Mouse (Mus musculus): Measurements from ENCODE around the gene Ppp2r2c.
A peak's percentile ranks its signal among the peaks of the same experiment; 100 is the strongest.

The Ppp2r2c gene

GRCm38 (mm10) chr5:36885595-36885994 lies 17.3 kb downstream of the Ppp2r2c start:
- Histone ChIP-seq H3K27me3 (ENCODE audit: control insufficient read depth, insufficient read depth, low read length, poor library complexity, severe bottlenecking) (no peaks in the 10 kb centered on the region), H3K36me3 (ENCODE audit: control insufficient read depth, insufficient read depth, low read length, poor library complexity, severe bottlenecking) (no peaks in the 10 kb centered on the region)
- no peak for DNase-seq (ENCODE audit: low read depth, low spot score)

- no peaks in the 10 kb centered on the region for H3K36me3 ChIP-seq (ENCODE audit: control insufficient read depth, insufficient read depth, low read length, poor library complexity, severe bottlenecking)
- no peaks in the 10 kb centered on the region for H3K27me3 ChIP-seq (ENCODE audit: control insufficient read depth, insufficient read depth, low read length, poor library complexity, severe bottlenecking)
- no peak for DNase-seq (ENCODE audit: low read depth, low spot score)
These were observed 18.0 kb downstream of the Ppp2r2c start for GRCm38 (mm10) chr5:36886298-36886697.

DNA sequence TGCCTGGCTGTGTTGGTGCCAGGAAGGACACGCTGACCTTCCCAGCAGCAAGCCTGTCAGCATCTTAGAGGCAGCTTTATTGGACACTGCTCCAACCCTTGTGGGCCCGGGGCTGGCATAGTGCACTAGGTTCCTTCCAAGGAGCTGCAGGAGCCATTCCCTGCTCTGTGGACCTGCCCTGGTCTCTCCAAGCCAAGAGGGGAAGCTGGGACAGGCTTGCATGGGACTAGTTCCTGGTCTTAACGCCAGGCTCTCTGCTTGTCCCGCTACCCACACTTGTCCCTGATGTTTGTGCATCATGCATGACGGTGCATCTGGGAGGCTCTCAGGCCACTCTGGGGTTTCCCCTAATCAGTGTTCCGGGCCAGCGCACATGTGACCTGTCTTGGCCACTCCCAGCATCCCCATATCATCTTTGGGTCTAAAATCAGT lies 18.6 kb downstream of the Ppp2r2c start:
- Histone ChIP-seq H3K36me3 (ENCODE audit: control insufficient read depth, insufficient read depth, low read length, poor library complexity, severe bottlenecking) (no peaks in the 10 kb centered on the region), H3K27me3 (ENCODE audit: control insufficient read depth, insufficient read depth, low read length, poor library complexity, severe bottlenecking) (no peaks in the 10 kb centered on the region)
- peak; percentile 1 for DNase-seq (ENCODE audit: low read depth, low spot score)

DNA sequence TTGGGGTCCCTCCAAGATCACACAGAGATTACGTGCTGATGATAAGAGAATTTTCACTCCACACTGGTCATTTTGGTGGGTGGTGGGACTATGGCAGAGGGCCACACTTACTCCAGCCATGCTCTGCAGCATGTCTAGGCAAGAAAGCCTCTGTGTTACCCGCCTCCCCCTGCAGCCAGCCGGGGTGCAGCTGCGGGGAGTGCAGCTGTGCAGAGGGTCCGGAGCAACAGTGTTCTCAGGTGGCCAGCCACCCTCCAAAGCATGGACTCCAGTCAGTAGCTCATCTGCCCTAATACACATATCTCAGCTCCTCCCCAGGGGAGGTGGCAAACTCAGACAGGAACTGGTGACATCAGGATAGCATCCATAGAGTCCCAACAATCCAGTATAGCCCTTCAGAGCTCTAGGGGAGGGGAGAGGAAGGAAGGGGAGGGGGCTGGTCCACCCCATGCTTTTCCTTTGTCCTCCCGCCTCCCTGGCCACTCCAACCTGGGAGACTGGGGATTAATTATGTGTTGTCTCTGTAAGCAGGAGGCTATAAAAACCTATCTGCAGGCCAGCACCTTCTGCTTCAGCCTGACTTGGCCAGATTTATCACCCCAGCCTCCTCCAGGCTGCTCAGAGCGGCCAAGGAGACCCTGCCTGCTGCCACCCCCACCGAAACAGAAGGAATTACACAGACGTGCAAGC lies 19.1 kb downstream of the Ppp2r2c start:
- Histone ChIP-seq H3K36me3 (ENCODE audit: control insufficient read depth, insufficient read depth, low read length, poor library complexity, severe bottlenecking) (no peaks in the 10 kb centered on the region), H3K27me3 (ENCODE audit: control insufficient read depth, insufficient read depth, low read length, poor library complexity, severe bottlenecking) (no peaks in the 10 kb centered on the region)
- DNase-seq (ENCODE audit: low read depth, low spot score), result no peak

GRCm38 (mm10) chr5:36888501-36888900 lies 20.2 kb downstream of the Ppp2r2c start:
- H3K36me3 ChIP-seq (ENCODE audit: control insufficient read depth, insufficient read depth, low read length, poor library complexity, severe bottlenecking), result no peaks in the 10 kb centered on the region
- DNase-seq (ENCODE audit: low read depth, low spot score), result no peak
- H3K27me3 ChIP-seq (ENCODE audit: control insufficient read depth, insufficient read depth, low read length, poor library complexity, severe bottlenecking), result no peaks in the 10 kb centered on the region

GRCm38 (mm10) chr5:36888911-36889310 lies 20.6 kb downstream of the Ppp2r2c start:
- no peak for DNase-seq (ENCODE audit: low read depth, low spot score)
- Histone ChIP-seq H3K36me3 (ENCODE audit: control insufficient read depth, insufficient read depth, low read length, poor library complexity, severe bottlenecking) (no peaks in the 10 kb centered on the region), H3K27me3 (ENCODE audit: control insufficient read depth, insufficient read depth, low read length, poor library complexity, severe bottlenecking) (no peaks in the 10 kb centered on the region)

- Histone ChIP-seq H3K36me3 (ENCODE audit: control insufficient read depth, insufficient read depth, low read length, poor library complexity, severe bottlenecking) (no peaks in the 10 kb centered on the region), H3K27me3 (ENCODE audit: control insufficient read depth, insufficient read depth, low read length, poor library complexity, severe bottlenecking) (no peaks in the 10 kb centered on the region)
- DNase-seq (ENCODE audit: low read depth, low spot score), result no peak
These were observed 21.1 kb downstream of the Ppp2r2c start for GRCm38 (mm10) chr5:36889380-36889886.

- Histone ChIP-seq H3K27me3 (ENCODE audit: control insufficient read depth, insufficient read depth, low read length, poor library complexity, severe bottlenecking) (no peaks in the 10 kb centered on the region), H3K36me3 (ENCODE audit: control insufficient read depth, insufficient read depth, low read length, poor library complexity, severe bottlenecking) (no peaks in the 10 kb centered on the region)
- no peak for DNase-seq (ENCODE audit: low read depth, low spot score)
These were observed 22.5 kb downstream of the Ppp2r2c start for GRCm38 (mm10) chr5:36890794-36891193.

- Histone ChIP-seq H3K36me3 (ENCODE audit: control insufficient read depth, insufficient read depth, low read length, poor library complexity, severe bottlenecking) (no peaks in the 10 kb centered on the region), H3K27me3 (ENCODE audit: control insufficient read depth, insufficient read depth, low read length, poor library complexity, severe bottlenecking) (no peaks in the 10 kb centered on the region)
- no peak for DNase-seq (ENCODE audit: low read depth, low spot score)
These were observed 23.6 kb downstream of the Ppp2r2c start for GRCm38 (mm10) chr5:36891793-36892470.

GRCm38 (mm10) chr5:36893263-36893662 lies 24.9 kb downstream of the Ppp2r2c start:
- H3K36me3 ChIP-seq (ENCODE audit: control insufficient read depth, insufficient read depth, low read length, poor library complexity, severe bottlenecking), result no peaks in the 10 kb centered on the region
- no peak for DNase-seq (ENCODE audit: low read depth, low spot score)
- no peaks in the 10 kb centered on the region for H3K27me3 ChIP-seq (ENCODE audit: control insufficient read depth, insufficient read depth, low read length, poor library complexity, severe bottlenecking)

GRCm38 (mm10) chr5:36894070-36894469 lies 25.8 kb downstream of the Ppp2r2c start:
- Histone ChIP-seq H3K27me3 (ENCODE audit: control insufficient read depth, insufficient read depth, low read length, poor library complexity, severe bottlenecking) (no peaks in the 10 kb centered on the region), H3K36me3 (ENCODE audit: control insufficient read depth, insufficient read depth, low read length, poor library complexity, severe bottlenecking) (no peaks in the 10 kb centered on the region)
- DNase-seq (ENCODE audit: low read depth, low spot score), result no peak

GRCm38 (mm10) chr5:36894604-36895368 lies 26.5 kb downstream of the Ppp2r2c start:
- no peak for DNase-seq (ENCODE audit: low read depth, low spot score)
- Histone ChIP-seq H3K36me3 (ENCODE audit: control insufficient read depth, insufficient read depth, low read length, poor library complexity, severe bottlenecking) (no peaks in the 10 kb centered on the region), H3K27me3 (ENCODE audit: control insufficient read depth, insufficient read depth, low read length, poor library complexity, severe bottlenecking) (no peaks in the 10 kb centered on the region)

GRCm38 (mm10) chr5:36895621-36896573 lies 27.6 kb downstream of the Ppp2r2c start:
- H3K27me3 ChIP-seq (ENCODE audit: control insufficient read depth, insufficient read depth, low read length, poor library complexity, severe bottlenecking), result no peaks in the 10 kb centered on the region
- no peaks in the 10 kb centered on the region for H3K36me3 ChIP-seq (ENCODE audit: control insufficient read depth, insufficient read depth, low read length, poor library complexity, severe bottlenecking)
- no peak for DNase-seq (ENCODE audit: low read depth, low spot score)

GRCm38 (mm10) chr5:36897999-36898398 lies 29.7 kb downstream of the Ppp2r2c start:
- Histone ChIP-seq H3K27me3 (ENCODE audit: control insufficient read depth, insufficient read depth, low read length, poor library complexity, severe bottlenecking) (no peaks in the 10 kb centered on the region), H3K36me3 (ENCODE audit: control insufficient read depth, insufficient read depth, low read length, poor library complexity, severe bottlenecking) (no peaks in the 10 kb centered on the region)
- no peak for DNase-seq (ENCODE audit: low read depth, low spot score)

All from splenic B cell, adult 2 months (primary cell).